Mouse (Mus musculus) bone marrow macrophage, adult 2 months (primary cell): ENCODE data around the gene Tyms.

Experiments
- CTCF ChIP-seq: IDR thresholded peaks from 2 replicates; pipeline ENCODE4 v1.5.1; 2012; ENCODE audit warnings: low read depth, mild to moderate bottlenecking, low read length, moderate library complexity
- POLR2A ChIP-seq: IDR thresholded peaks from 2 replicates; pipeline ENCODE4 v1.6.1; 2012; ENCODE audit warnings: mild to moderate bottlenecking, low read depth, low read length, borderline replicate concordance

DNA sequence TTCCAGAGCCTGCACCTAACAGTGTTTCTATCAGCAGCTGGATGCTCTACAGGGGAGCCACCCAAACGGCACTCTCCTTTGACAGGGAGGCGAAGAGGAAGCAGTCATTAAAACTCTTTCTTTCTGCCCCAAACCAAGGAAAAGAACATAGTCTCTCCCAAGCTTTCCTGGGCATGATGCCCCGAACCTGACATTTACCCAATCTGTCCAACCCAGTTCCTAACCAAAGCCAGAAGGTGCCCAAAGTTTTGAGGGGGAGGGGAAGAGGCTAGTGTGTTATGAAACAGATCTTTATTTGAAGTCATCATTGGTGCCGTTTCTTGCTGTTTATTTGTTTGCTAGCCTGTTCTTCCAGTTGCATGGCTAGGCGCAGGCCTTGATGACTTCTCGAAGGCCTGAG lies 22.3 kb upstream of the Tyms start:
- TF ChIP-seq CTCF, result no peak
- TF ChIP-seq POLR2A, result no peak
